Mouse (Mus musculus) adrenal gland, postnatal 14 days (tissue): ENCODE measurements around the gene Hipk3. TPM values are rescaled to one million over a fixed set of nuclear protein-coding genes. Genes with fewer than 3 reads are reported as not detected.

ENCODE experiments used
- microRNA-seq, 2 experiments: library from miRNA; unstranded; fragments of <30 nt; microRNA quantifications; one replicate each; pipeline ENCODE4 v1.2.0; 2021
- total RNA-seq: library from RNA; stranded (reverse); gene quantifications from 2 replicates; pipeline ENCODE4 v1.2.3, GENCODE M21; 2021

Gene Hipk3
- total RNA-seq, 1 experiment from 2014 or later, result 176 TPM

Small RNAs within 50 kb of the gene (microRNA-seq; reads per million reads assigned to microRNA genes)
- 0.76 to 1.3 reads per million in 2 experiments for gene Mir1902

Other genes with a start within 250 kb of the Hipk3 start
- 7.7 and 8.2 TPM in 2 replicates for gene D430041D05Rik, start 83.4 kb downstream of the Hipk3 start, total RNA-seq
- gene Cstf3, start 96.1 kb upstream of the Hipk3 start, total RNA-seq, result 30.7 and 42.6 TPM in 2 replicates
- gene Tcp11l1, start 217.7 kb upstream of the Hipk3 start, total RNA-seq, result 9.0 and 10.6 TPM in 2 replicates
- gene Pin1rt1, start 221.9 kb upstream of the Hipk3 start, total RNA-seq, result not detected in 2 replicates
- gene Depdc7, start 248.4 kb upstream of the Hipk3 start, total RNA-seq, result 1.8 and 5.2 TPM in 2 replicates